Mouse (Mus musculus): ENCODE data around the gene Wasf2.
A peak's percentile ranks its signal among the peaks of the same experiment; 100 is the strongest.
"Not testable (repeated sequence)": the region's sequence is repeated elsewhere in the genome, so short reads cannot be mapped to it uniquely, and the experiment has no call there.

Gene Wasf2

GRCm38 (mm10) chr4:133129931-133130889 lies at the start of gene Wasf2:
Wasf2 (plus strand) TSS chr4:133130505.
- DNase-seq (ENCODE audit: low spot score in 2 of 2) = peak; percentile 92 to 93

- DNase-seq (ENCODE audit: low spot score in 2 of 2) = no peak
Measured at GRCm38 (mm10) chr4:133080862-133081261, 49.4 kb upstream of the Wasf2 start.

- DNase-seq (ENCODE audit: low spot score in 2 of 2) = no peak
Measured at GRCm38 (mm10) chr4:133082216-133082773, 48.0 kb upstream of the Wasf2 start.

- DNase-seq (ENCODE audit: low spot score in 2 of 2) = peak in 1 of 2 experiments; percentile 77
Measured at GRCm38 (mm10) chr4:133083991-133084861, 46.1 kb upstream of the Wasf2 start.

- peak; percentile 79 to 80 for DNase-seq (ENCODE audit: low spot score in 2 of 2)
Measured at GRCm38 (mm10) chr4:133085011-133085782, 45.1 kb upstream of the Wasf2 start.

- DNase-seq (ENCODE audit: low spot score in 2 of 2) = no peak
Measured at GRCm38 (mm10) chr4:133085783-133086342, 44.4 kb upstream of the Wasf2 start.

GRCm38 (mm10) chr4:133087177-133087714 lies 43.1 kb upstream of the Wasf2 start:
- no peak for DNase-seq (ENCODE audit: low spot score in 2 of 2)

- DNase-seq (ENCODE audit: low spot score in 2 of 2) = peak in 1 of 2 experiments; percentile 71
Measured at GRCm38 (mm10) chr4:133087835-133088234, 42.5 kb upstream of the Wasf2 start.

- peak in 1 of 2 experiments; percentile 28 for DNase-seq (ENCODE audit: low spot score in 2 of 2)
Measured at GRCm38 (mm10) chr4:133089319-133089718, 41.0 kb upstream of the Wasf2 start.

GRCm38 (mm10) chr4:133089802-133090201 lies 40.5 kb upstream of the Wasf2 start:
- no peak for DNase-seq (ENCODE audit: low spot score in 2 of 2)

- peak in 1 of 2 experiments; percentile 54 for DNase-seq (ENCODE audit: low spot score in 2 of 2)
Measured at GRCm38 (mm10) chr4:133090276-133090719, 40.0 kb upstream of the Wasf2 start.

- DNase-seq (ENCODE audit: low spot score in 2 of 2) = peak; percentile 85 to 90
Measured at GRCm38 (mm10) chr4:133090720-133091458, 39.4 kb upstream of the Wasf2 start.

- no peak for DNase-seq (ENCODE audit: low spot score in 2 of 2)
Measured at GRCm38 (mm10) chr4:133091459-133091785, 38.9 kb upstream of the Wasf2 start.

- DNase-seq (ENCODE audit: low spot score in 2 of 2) = peak; percentile 73 to 75
Measured at GRCm38 (mm10) chr4:133092453-133092901, 37.8 kb upstream of the Wasf2 start.

- no peak for DNase-seq (ENCODE audit: low spot score in 2 of 2)
Measured at GRCm38 (mm10) chr4:133093056-133093455, 37.2 kb upstream of the Wasf2 start.

- DNase-seq (ENCODE audit: low spot score in 2 of 2) = no peak
Measured at GRCm38 (mm10) chr4:133093481-133094033, 36.7 kb upstream of the Wasf2 start.

GRCm38 (mm10) chr4:133094255-133094654 lies 36.0 kb upstream of the Wasf2 start:
- DNase-seq (ENCODE audit: low spot score in 2 of 2) = no peak

GRCm38 (mm10) chr4:133094936-133095733 lies 35.2 kb upstream of the Wasf2 start:
- peak; percentile 72 to 80 for DNase-seq (ENCODE audit: low spot score in 2 of 2)

- DNase-seq (ENCODE audit: low spot score in 2 of 2) = not testable (repeated sequence)
Measured at GRCm38 (mm10) chr4:133095734-133096065, 34.6 kb upstream of the Wasf2 start.
